Mouse (Mus musculus) spleen, adult 2 months (tissue): ENCODE measurements around the gene Gm44790.

ENCODE experiments used
- CTCF ChIP-seq: fragments of 200-500 bp; IDR thresholded peaks from 2 replicates; pipeline ENCODE4 v1.5.1; 2011; ENCODE audit warnings: mild to moderate bottlenecking, inconsistent platforms; ENCODE audit not compliant: insufficient read depth, insufficient read length, insufficient replicate concordance; ENCODE audit errors: extremely low read depth
- POLR2A ChIP-seq: fragments of 200-500 bp; IDR thresholded peaks from 2 replicates; pipeline ENCODE4 v1.6.1; 2011; ENCODE audit warnings: low read depth, low read length, inconsistent platforms

GRCm38 (mm10) chr6:86395969-86396368 is 30.5 kb upstream of the Gm44790 start:
- TF ChIP-seq CTCF (no peak), POLR2A (no peak)
